Mouse (Mus musculus): Measurements from ENCODE around the gene Phgdh. TPM values are rescaled to one million over a fixed set of nuclear protein-coding genes. Genes with fewer than 3 reads are reported as not detected.
"Not testable (repeated sequence)": the region's sequence is repeated elsewhere in the genome, so short reads cannot be mapped to it uniquely, and the experiment has no call there.

The Phgdh gene
- 554 and 596 TPM in 2 replicates for polyA plus RNA-seq (2014; fragmentation: Nextera tagmentation; extraction: Ambion mirVana)

DNA sequence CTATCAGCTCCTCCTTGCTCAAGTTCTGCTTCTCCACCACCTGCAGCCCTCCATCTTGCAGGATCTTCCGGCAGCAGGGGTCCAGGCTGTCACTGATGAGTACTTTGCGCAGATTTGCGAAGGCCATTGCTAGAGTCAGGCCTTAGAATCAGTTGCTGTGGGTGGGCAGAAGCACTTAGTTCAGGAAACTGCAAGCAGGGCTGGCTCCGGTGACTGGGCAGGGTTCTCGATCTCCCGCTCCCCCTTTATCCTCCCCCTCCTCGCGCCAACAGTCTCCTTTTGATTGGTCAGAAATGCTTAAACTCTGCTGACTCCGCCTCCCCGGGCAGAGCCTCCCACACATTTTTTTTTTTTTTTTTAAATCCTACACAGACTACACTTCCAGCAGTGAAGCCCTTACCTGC, at the start of gene Phgdh:
Phgdh (minus strand) TSS at position 285 of the 404 bp plus-strand sequence.
- not testable (repeated sequence) for H3K36me3 ChIP-seq (ENCODE audit: control insufficient read depth, insufficient read depth, low read length); H3K27me3 ChIP-seq (replicated peaks; ENCODE audit: control insufficient read depth, insufficient read depth, low read length); H3K9me3 ChIP-seq (ENCODE audit: control insufficient read depth, low read length)
- Histone ChIP-seq H3K4me2 (peak within 1 kb of the TSS; percentile 93), H3K4me3 (ENCODE audit: low read depth, low read length) (peak within 1 kb of the TSS; percentile 81), H3K27ac (ENCODE audit: low read depth, low read length) (peak within 1 kb of the TSS; percentile 82), H3K9ac (ENCODE audit: low read depth, low read length) (peak within 1 kb of the TSS; percentile 89), H3K4me1 (replicated peaks; ENCODE audit: control insufficient read depth, insufficient read depth, low read length) (peaks cover 33% of the 10 kb centered on the region)
- DNase-seq (ENCODE audit: low spot score) (peak; percentile 74), ATAC-seq (replicated peaks; ENCODE audit: low FRiP score) (peak; percentile 78)
- 0% methylated on average over 10 of the region's 10 CpGs for WGBS

DNA sequence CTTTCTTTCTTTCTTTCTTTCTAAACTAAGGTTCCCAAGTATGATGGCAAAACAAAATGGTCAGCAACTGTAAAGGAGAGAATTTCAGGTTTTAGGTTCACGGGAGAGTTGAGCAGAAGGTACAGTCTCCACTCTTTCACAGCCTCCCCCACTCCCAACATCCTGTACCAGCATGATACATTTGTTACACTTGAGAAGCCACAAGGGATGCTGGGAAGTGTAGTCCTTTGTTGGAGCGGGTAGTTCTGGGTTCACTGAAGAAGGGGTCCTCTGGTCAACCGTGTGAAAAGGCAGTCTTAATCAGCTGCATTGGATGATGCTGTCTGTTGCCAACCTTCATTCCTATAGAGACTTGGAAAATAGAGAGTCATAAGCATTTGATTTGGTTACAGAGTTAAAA, 49.5 kb upstream of the Phgdh start:
- H3K27ac ChIP-seq (ENCODE audit: low read depth, low read length) = no peak overlapping the region
- WGBS = 60% methylated on average over 3 of the region's 3 CpGs

DNA sequence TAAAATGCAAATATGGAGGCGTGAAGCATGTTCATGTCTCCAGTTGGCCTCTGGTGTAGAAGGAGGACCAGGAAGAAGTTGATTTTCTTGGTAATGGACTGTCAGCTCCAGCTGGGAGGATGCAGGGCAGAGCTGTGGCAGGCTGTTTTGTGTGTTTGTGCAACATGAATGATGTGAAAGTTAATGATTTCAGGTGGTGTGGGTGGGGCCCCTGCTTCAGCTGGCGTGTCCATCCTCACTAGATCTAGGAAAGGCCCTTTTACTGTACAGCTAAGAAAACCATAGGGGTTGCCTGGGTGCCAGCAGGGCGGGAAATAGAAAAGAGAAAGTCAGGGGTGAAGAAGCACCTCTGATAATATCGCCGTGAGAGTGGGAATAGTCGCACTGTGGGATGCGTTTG, 48.0 kb upstream of the Phgdh start:
- H3K4me3 ChIP-seq (ENCODE audit: low read depth, low read length) = no peak overlapping the region
- no peak overlapping the region for H3K27ac ChIP-seq (ENCODE audit: low read depth, low read length)
- H3K4me2 ChIP-seq = no peak overlapping the region
- H3K4me1 ChIP-seq (replicated peaks; ENCODE audit: control insufficient read depth, insufficient read depth, low read length) = no peaks in the 10 kb centered on the region; the same call in 1 of the 2 replicates
- ATAC-seq (replicated peaks; ENCODE audit: low FRiP score) (no peak), DNase-seq (ENCODE audit: low spot score) (no peak)
- WGBS = 79% methylated on average over 7 of the region's 7 CpGs
- H3K27me3 ChIP-seq (replicated peaks; ENCODE audit: control insufficient read depth, insufficient read depth, low read length) = peaks cover 8% of the 10 kb centered on the region
- H3K36me3 ChIP-seq (ENCODE audit: control insufficient read depth, insufficient read depth, low read length) = no peaks in the 10 kb centered on the region
- no peaks in the 10 kb centered on the region for H3K9me3 ChIP-seq (ENCODE audit: control insufficient read depth, low read length)
- H3K9ac ChIP-seq (ENCODE audit: low read depth, low read length) = no peak overlapping the region

More for the DNA sequence above, 49.5 kb upstream of the Phgdh start:
- Histone ChIP-seq H3K4me1 (replicated peaks; ENCODE audit: control insufficient read depth, insufficient read depth, low read length) (no peaks in the 10 kb centered on the region; the same call in 1 of the 2 replicates), H3K9ac (ENCODE audit: low read depth, low read length) (no peak overlapping the region), H3K27me3 (replicated peaks; ENCODE audit: control insufficient read depth, insufficient read depth, low read length) (no peaks in the 10 kb centered on the region), H3K36me3 (ENCODE audit: control insufficient read depth, insufficient read depth, low read length) (no peaks in the 10 kb centered on the region), H3K4me2 (no peak overlapping the region), H3K9me3 (ENCODE audit: control insufficient read depth, low read length) (no peaks in the 10 kb centered on the region), H3K4me3 (ENCODE audit: low read depth, low read length) (no peak overlapping the region)
- DNase-seq (ENCODE audit: low spot score) (no peak), ATAC-seq (replicated peaks; ENCODE audit: low FRiP score) (no peak)

DNA sequence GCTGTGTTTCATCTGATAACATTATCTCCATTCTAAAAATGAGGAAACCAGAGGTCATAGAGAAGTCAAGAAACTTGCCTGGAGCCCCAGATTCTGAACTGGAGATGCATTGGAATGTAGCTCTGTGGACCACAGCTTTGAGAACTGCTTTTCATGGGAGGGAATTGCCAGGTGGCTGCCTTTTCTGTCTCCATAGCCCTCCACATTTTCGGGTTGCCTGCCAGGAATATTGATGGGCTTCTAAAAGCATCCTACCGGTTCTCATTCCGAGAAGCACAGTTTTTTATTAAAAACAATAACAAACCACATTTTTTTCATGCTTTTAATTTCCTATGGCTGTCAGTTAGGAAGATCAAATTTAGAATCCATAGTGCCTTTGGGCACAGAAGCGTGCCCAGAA, 47.3 kb upstream of the Phgdh start:
- Histone ChIP-seq H3K4me1 (replicated peaks; ENCODE audit: control insufficient read depth, insufficient read depth, low read length) (no peaks in the 10 kb centered on the region; the same call in 1 of the 2 replicates), H3K9me3 (ENCODE audit: control insufficient read depth, low read length) (no peaks in the 10 kb centered on the region), H3K27ac (ENCODE audit: low read depth, low read length) (no peak overlapping the region), H3K4me2 (no peak overlapping the region), H3K9ac (ENCODE audit: low read depth, low read length) (no peak overlapping the region), H3K4me3 (ENCODE audit: low read depth, low read length) (no peak overlapping the region), H3K27me3 (replicated peaks; ENCODE audit: control insufficient read depth, insufficient read depth, low read length) (peaks cover 15% of the 10 kb centered on the region), H3K36me3 (ENCODE audit: control insufficient read depth, insufficient read depth, low read length) (no peaks in the 10 kb centered on the region)
- WGBS = 77% methylated on average over 4 of the region's 4 CpGs
- DNase-seq (ENCODE audit: low spot score) = no peak
- no peak for ATAC-seq (replicated peaks; ENCODE audit: low FRiP score)

DNA sequence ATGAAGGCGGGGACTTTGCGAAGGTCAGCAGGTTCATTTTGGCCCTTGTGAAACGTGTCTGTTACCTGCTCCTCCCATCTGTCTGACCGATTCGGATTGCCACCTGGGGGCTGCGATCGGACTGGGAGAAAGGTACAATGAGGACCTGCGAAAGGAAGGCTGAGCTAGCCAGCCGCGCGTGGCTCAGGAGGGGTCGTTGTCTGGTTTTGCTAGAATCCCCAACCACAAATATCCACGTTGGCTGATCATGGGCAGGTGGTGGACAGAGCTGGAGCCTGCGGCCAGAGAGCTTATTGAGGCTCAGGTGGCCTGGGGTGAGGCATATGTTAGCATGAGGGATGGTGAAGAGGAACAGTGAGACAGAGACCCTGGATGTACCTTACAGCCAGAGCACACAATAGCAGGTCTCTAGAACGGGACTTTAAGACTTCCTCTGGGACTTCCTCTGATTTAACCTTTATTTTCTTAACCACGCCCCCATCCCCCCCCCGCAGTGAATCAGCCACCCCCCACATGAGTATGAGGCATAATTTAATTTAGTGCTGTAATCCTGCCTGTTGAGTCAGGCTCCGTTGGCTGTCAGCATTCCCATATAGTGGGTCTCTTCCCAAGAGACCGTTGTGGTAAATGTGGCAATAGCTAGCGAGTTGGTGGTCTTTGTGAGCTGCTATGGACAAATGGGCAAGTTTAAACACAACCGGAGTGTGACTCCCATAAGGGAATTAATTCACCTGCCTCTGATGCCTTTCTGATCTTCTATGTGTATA, 43.4 kb upstream of the Phgdh start:
- Histone ChIP-seq H3K4me2 (peak overlapping the region; percentile 68), H3K27ac (ENCODE audit: low read depth, low read length) (no peak overlapping the region), H3K4me3 (ENCODE audit: low read depth, low read length) (peak overlapping the region; percentile 70), H3K36me3 (ENCODE audit: control insufficient read depth, insufficient read depth, low read length) (no peaks in the 10 kb centered on the region), H3K9ac (ENCODE audit: low read depth, low read length) (peak overlapping the region; percentile 68), H3K9me3 (ENCODE audit: control insufficient read depth, low read length) (no peaks in the 10 kb centered on the region), H3K4me1 (replicated peaks; ENCODE audit: control insufficient read depth, insufficient read depth, low read length) (no peaks in the 10 kb centered on the region; the same call in 1 of the 2 replicates), H3K27me3 (replicated peaks; ENCODE audit: control insufficient read depth, insufficient read depth, low read length) (peaks cover 19% of the 10 kb centered on the region)
- DNase-seq (ENCODE audit: low spot score) (no peak), ATAC-seq (replicated peaks; ENCODE audit: low FRiP score) (peak; percentile 12; the same call in 1 of the 2 replicates)
- WGBS = 12% methylated on average over 21 of the region's 21 CpGs

DNA sequence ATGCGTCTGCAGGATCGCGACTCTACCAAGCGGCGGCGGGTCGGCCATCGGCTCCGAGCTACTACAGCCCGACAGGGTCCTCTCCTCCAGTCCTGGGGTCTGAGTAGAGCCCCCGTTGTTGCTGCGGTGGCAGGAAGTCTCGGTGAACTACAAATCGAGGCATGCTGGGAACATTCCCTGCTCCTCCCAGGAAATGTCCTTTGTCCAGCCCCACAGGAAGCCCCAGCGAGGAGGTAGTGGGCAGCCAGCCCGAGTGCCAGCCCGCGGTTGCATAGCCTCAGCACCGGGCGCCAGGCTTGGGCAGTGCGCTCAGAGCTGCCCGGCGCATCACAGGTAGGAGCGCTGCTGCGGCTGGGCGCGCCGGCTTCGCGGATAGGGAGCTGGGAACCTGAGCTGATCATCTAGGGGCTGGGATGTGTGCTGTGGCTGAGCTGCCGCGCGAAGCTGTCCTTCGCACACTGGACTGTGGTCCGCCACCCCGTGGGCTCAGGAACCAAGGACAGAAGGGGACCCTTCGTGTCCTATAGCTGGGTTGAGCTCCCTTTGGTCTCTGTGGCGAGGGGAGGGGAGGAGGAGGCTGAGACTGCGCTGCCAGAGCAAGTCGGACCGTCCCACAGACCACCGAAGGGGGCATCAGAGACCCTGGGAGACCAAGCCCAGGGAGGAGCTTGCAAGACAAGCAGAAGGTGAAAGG, 42.6 kb upstream of the Phgdh start, which contains the start of gene Zfp697:
Zfp697 (plus strand) TSS at position 216 of the 694 bp plus-strand sequence.
- ATAC-seq (replicated peaks; ENCODE audit: low FRiP score) (peak; percentile 64), DNase-seq (ENCODE audit: low spot score) (peak; percentile 64)
- Histone ChIP-seq H3K36me3 (ENCODE audit: control insufficient read depth, insufficient read depth, low read length) (no peaks in the 10 kb centered on the region), H3K4me2 (peak within 1 kb of the TSS; percentile 68), H3K27me3 (replicated peaks; ENCODE audit: control insufficient read depth, insufficient read depth, low read length) (peaks cover 19% of the 10 kb centered on the region), H3K27ac (ENCODE audit: low read depth, low read length) (peak within 1 kb of the TSS; percentile 30; the same call in 1 of the 2 replicates), H3K9me3 (ENCODE audit: control insufficient read depth, low read length) (no peaks in the 10 kb centered on the region), H3K9ac (ENCODE audit: low read depth, low read length) (peak within 1 kb of the TSS; percentile 68), H3K4me1 (replicated peaks; ENCODE audit: control insufficient read depth, insufficient read depth, low read length) (no peaks in the 10 kb centered on the region; the same call in 1 of the 2 replicates), H3K4me3 (ENCODE audit: low read depth, low read length) (peak within 1 kb of the TSS; percentile 70)
- under 1% methylated on average over 42 of the region's 42 CpGs for WGBS

DNA sequence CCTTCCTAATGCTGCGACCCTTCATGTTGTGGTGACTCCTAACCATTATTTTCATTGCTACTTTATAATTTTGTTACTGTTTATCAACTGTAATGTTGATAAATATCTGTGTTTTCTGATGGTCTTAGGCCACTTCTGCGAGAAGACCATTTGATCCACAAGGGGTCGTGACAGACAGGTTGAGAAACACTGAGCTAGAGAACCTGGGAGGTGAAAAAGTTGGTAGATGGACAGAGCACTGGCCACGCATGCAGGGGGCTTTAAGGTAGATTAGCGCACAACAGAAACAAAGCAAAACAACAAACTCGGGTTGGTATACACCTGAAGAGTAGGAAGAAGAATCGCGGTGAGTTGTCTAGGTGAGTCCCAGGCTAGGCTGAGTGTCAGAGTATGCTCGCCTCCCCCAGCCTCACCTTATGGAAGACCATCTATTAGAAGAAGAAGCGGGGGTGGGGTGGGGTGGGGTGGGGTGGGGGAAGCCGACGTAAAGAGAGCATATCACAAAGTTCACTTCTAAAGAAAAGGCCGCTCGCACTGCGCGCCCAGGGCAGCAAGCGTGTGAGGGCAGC, 42.0 kb upstream of the Phgdh start:
- no peak overlapping the region for H3K27ac ChIP-seq (ENCODE audit: low read depth, low read length)
- peak; percentile 11; the same call in 1 of the 2 replicates for ATAC-seq (replicated peaks; ENCODE audit: low FRiP score)

DNA sequence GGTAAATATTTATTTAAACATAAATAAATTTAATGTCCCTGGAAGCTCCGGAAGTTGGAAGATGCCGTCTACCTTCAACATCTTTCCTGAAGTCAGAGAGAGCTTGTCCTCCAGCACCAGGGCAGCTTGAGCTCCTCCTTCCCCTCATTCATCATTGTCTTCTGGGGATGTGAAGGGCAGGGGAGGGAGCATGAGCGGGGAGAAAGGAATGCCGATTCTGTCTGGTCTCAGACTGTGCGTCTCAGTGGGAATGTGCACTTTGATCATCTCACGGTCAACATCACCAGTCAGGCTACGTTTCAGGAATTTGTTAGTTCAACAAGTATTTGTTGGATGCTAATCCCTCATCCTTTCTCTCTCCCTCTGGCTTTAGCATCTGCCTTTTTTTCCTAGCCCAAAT, 39.4 kb upstream of the Phgdh start:
- no peaks in the 10 kb centered on the region for H3K36me3 ChIP-seq (ENCODE audit: control insufficient read depth, insufficient read depth, low read length)
- 39% methylated on average over 7 of the region's 7 CpGs for WGBS
- no peak overlapping the region for H3K9ac ChIP-seq (ENCODE audit: low read depth, low read length)
- ATAC-seq (replicated peaks; ENCODE audit: low FRiP score) (no peak), DNase-seq (ENCODE audit: low spot score) (no peak)
- no peak overlapping the region for H3K4me3 ChIP-seq (ENCODE audit: low read depth, low read length)
- no peaks in the 10 kb centered on the region for H3K4me1 ChIP-seq (replicated peaks; ENCODE audit: control insufficient read depth, insufficient read depth, low read length)
- H3K27me3 ChIP-seq (replicated peaks; ENCODE audit: control insufficient read depth, insufficient read depth, low read length) = peaks cover 19% of the 10 kb centered on the region
- H3K27ac ChIP-seq (ENCODE audit: low read depth, low read length) = no peak overlapping the region
- H3K9me3 ChIP-seq (ENCODE audit: control insufficient read depth, low read length) = no peaks in the 10 kb centered on the region
- H3K4me2 ChIP-seq = no peak overlapping the region

More for the DNA sequence above, 42.0 kb upstream of the Phgdh start:
- Histone ChIP-seq H3K9me3 (ENCODE audit: control insufficient read depth, low read length) (no peaks in the 10 kb centered on the region), H3K4me3 (ENCODE audit: low read depth, low read length) (peak overlapping the region; percentile 70), H3K27me3 (replicated peaks; ENCODE audit: control insufficient read depth, insufficient read depth, low read length) (peaks cover 19% of the 10 kb centered on the region), H3K9ac (ENCODE audit: low read depth, low read length) (peak overlapping the region; percentile 68), H3K4me2 (peak overlapping the region; percentile 68), H3K36me3 (ENCODE audit: control insufficient read depth, insufficient read depth, low read length) (no peaks in the 10 kb centered on the region), H3K4me1 (replicated peaks; ENCODE audit: control insufficient read depth, insufficient read depth, low read length) (no peaks in the 10 kb centered on the region; the same call in 1 of the 2 replicates)
- 7% methylated on average over 17 of the region's 17 CpGs for WGBS
- DNase-seq (ENCODE audit: low spot score) = no peak

Measured in liver, embryonic 11.5 days (tissue).